Mouse (Mus musculus): ENCODE data around the gene D1Ertd622e. TPM values are rescaled to one million over a fixed set of nuclear protein-coding genes. Genes with fewer than 3 reads are reported as not detected.

Gene D1Ertd622e
- polyA plus RNA-seq, 2 experiments = 14.1 to 14.7 TPM

DNA sequence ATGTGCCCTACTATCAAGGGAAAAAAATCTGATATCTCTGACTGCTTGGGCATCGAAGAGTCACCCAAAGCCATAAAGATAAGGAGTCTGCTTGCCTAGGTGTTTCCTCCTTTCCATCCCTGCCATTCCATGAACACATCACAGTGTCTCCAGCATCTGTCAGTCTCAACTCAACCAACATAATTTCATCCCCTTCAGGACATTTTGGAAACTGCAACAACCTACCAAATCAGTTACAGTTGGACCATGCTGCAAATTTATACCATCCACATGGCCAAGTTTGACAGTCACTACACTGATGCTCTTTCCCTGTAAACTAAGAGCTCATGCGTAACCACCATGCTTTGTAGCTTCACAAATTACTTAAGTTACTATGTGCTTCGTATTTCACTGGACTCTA, 85.3 kb downstream of the D1Ertd622e start:
- no peak overlapping the region for H3K4me2 ChIP-seq (replicated peaks; ENCODE audit: low read depth, low read length, severe bottlenecking)
- no peak for TF ChIP-seq POLR2A (IDR thresholded peaks at IDR 0.05; ENCODE audit: borderline replicate concordance, extremely low read depth, insufficient read depth, insufficient read length)
- no peaks in the 10 kb centered on the region for H3K4me1 ChIP-seq (ENCODE audit: control insufficient read depth, insufficient read depth, low read length)
- H3K36me3 ChIP-seq (ENCODE audit: control insufficient read depth, insufficient read depth, low read length) = no peaks in the 10 kb centered on the region
- DNase-seq (ENCODE audit: low spot score) (no peak), ATAC-seq (ENCODE audit: low FRiP score, low read depth) (no peak)
- H3K27me3 ChIP-seq (ENCODE audit: control insufficient read depth, insufficient read depth, low read length) = no peaks in the 10 kb centered on the region
- WGBS = 86% methylated on average over 3 of the region's 3 CpGs
- H3K9me3 ChIP-seq (ENCODE audit: control insufficient read depth, low read length) = no peaks in the 10 kb centered on the region
- no peak overlapping the region for H3K4me3 ChIP-seq (replicated peaks; ENCODE audit: low read length)
- no peak overlapping the region for H3K27ac ChIP-seq (replicated peaks; ENCODE audit: low read depth, low read length)
- H3K9ac ChIP-seq (ENCODE audit: low read depth, low read length, severe bottlenecking) = no peak overlapping the region

GRCm38 (mm10) chr1:97570814-97571213, 91.1 kb downstream of the D1Ertd622e start:
- WGBS = 76% methylated on average over 9 of the region's 9 CpGs

GRCm38 (mm10) chr1:97567956-97568355, 93.9 kb downstream of the D1Ertd622e start:
- Histone ChIP-seq H3K36me3 (ENCODE audit: control insufficient read depth, insufficient read depth, low read length) (no peaks in the 10 kb centered on the region), H3K4me2 (replicated peaks; ENCODE audit: low read depth, low read length, severe bottlenecking) (no peak overlapping the region), H3K9me3 (ENCODE audit: control insufficient read depth, low read length) (no peaks in the 10 kb centered on the region), H3K27me3 (ENCODE audit: control insufficient read depth, insufficient read depth, low read length) (no peaks in the 10 kb centered on the region), H3K4me3 (replicated peaks; ENCODE audit: low read length) (no peak overlapping the region), H3K9ac (ENCODE audit: low read depth, low read length, severe bottlenecking) (no peak overlapping the region), H3K27ac (replicated peaks; ENCODE audit: low read depth, low read length) (no peak overlapping the region), H3K4me1 (ENCODE audit: control insufficient read depth, insufficient read depth, low read length) (no peaks in the 10 kb centered on the region)
- 90% methylated on average over 4 of the region's 4 CpGs for WGBS
- DNase-seq (ENCODE audit: low spot score) = no peak
- ATAC-seq (ENCODE audit: low FRiP score, low read depth) = no peak
- TF ChIP-seq POLR2A (IDR thresholded peaks at IDR 0.05; ENCODE audit: borderline replicate concordance, extremely low read depth, insufficient read depth, insufficient read length) = no peak

More at GRCm38 (mm10) chr1:97570814-97571213, 91.1 kb downstream of the D1Ertd622e start:
- no peak overlapping the region for H3K27ac ChIP-seq (replicated peaks; ENCODE audit: low read depth, low read length)
- H3K36me3 ChIP-seq (ENCODE audit: control insufficient read depth, insufficient read depth, low read length) = no peaks in the 10 kb centered on the region
- no peak for TF ChIP-seq POLR2A (IDR thresholded peaks at IDR 0.05; ENCODE audit: borderline replicate concordance, extremely low read depth, insufficient read depth, insufficient read length)
- H3K4me3 ChIP-seq (replicated peaks; ENCODE audit: low read length) = no peak overlapping the region
- ATAC-seq (ENCODE audit: low FRiP score, low read depth) (no peak), DNase-seq (ENCODE audit: low spot score) (no peak)
- no peaks in the 10 kb centered on the region for H3K27me3 ChIP-seq (ENCODE audit: control insufficient read depth, insufficient read depth, low read length)
- no peak overlapping the region for H3K9ac ChIP-seq (ENCODE audit: low read depth, low read length, severe bottlenecking)
- H3K4me1 ChIP-seq (ENCODE audit: control insufficient read depth, insufficient read depth, low read length) = no peaks in the 10 kb centered on the region
- H3K9me3 ChIP-seq (ENCODE audit: control insufficient read depth, low read length) = no peaks in the 10 kb centered on the region
- no peak overlapping the region for H3K4me2 ChIP-seq (replicated peaks; ENCODE audit: low read depth, low read length, severe bottlenecking)

DNA sequence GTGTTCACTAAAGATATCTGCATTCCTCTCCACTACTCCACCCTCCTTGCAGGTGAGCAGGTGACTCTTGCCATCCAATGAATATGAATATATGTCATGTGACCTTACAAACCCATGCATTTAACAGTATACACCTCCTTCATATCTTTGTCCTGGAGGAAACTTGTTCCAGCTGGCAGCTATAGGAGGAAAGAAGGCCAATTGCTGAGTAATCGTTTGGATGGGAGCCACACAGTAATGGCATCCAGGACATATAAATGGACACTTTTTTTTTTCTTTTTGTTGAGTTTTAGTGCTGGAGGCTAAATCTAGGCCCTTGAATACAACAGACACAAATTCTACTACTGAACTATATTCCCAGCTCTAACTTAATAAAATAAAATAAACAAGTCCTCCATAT, 97.2 kb downstream of the D1Ertd622e start:
- Histone ChIP-seq H3K27ac (replicated peaks; ENCODE audit: low read depth, low read length) (no peak overlapping the region), H3K27me3 (ENCODE audit: control insufficient read depth, insufficient read depth, low read length) (no peaks in the 10 kb centered on the region), H3K9me3 (ENCODE audit: control insufficient read depth, low read length) (no peaks in the 10 kb centered on the region), H3K36me3 (ENCODE audit: control insufficient read depth, insufficient read depth, low read length) (no peaks in the 10 kb centered on the region), H3K4me2 (replicated peaks; ENCODE audit: low read depth, low read length, severe bottlenecking) (no peak overlapping the region), H3K9ac (ENCODE audit: low read depth, low read length, severe bottlenecking) (no peak overlapping the region), H3K4me3 (replicated peaks; ENCODE audit: low read length) (no peak overlapping the region), H3K4me1 (ENCODE audit: control insufficient read depth, insufficient read depth, low read length) (no peaks in the 10 kb centered on the region)
- no peak for DNase-seq (ENCODE audit: low spot score)
- ATAC-seq (ENCODE audit: low FRiP score, low read depth) = no peak
- WGBS = 79% methylated on average over 1 of the region's 1 CpGs
- TF ChIP-seq POLR2A (IDR thresholded peaks at IDR 0.05; ENCODE audit: borderline replicate concordance, extremely low read depth, insufficient read depth, insufficient read length) = no peak

DNA sequence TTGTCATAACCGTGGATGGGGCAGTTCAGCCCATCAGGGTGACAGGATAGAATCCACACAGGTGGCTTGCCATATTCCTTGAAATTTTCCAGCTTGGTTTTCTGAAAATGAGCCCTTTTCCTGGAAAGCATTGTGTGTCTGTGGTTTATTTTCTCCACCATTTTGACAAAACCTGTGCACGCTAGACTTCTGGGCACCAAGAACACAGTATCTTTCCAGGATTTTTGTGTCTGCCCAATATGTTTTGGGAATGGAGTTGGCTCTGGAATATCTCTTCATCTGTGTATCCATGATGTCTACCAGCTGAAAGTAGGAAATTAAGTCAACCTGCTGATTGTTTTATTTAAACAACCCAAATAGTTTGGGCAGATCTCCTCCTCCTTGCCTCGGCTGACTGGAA, 99.0 kb downstream of the D1Ertd622e start:
- Histone ChIP-seq H3K36me3 (ENCODE audit: control insufficient read depth, insufficient read depth, low read length) (no peaks in the 10 kb centered on the region), H3K4me3 (replicated peaks; ENCODE audit: low read length) (no peak overlapping the region), H3K4me2 (replicated peaks; ENCODE audit: low read depth, low read length, severe bottlenecking) (no peak overlapping the region), H3K9ac (ENCODE audit: low read depth, low read length, severe bottlenecking) (no peak overlapping the region), H3K27ac (replicated peaks; ENCODE audit: low read depth, low read length) (no peak overlapping the region), H3K4me1 (ENCODE audit: control insufficient read depth, insufficient read depth, low read length) (no peaks in the 10 kb centered on the region), H3K9me3 (ENCODE audit: control insufficient read depth, low read length) (no peaks in the 10 kb centered on the region), H3K27me3 (ENCODE audit: control insufficient read depth, insufficient read depth, low read length) (no peaks in the 10 kb centered on the region)
- DNase-seq (ENCODE audit: low spot score) (no peak), ATAC-seq (ENCODE audit: low FRiP score, low read depth) (no peak)
- no peak for TF ChIP-seq POLR2A (IDR thresholded peaks at IDR 0.05; ENCODE audit: borderline replicate concordance, extremely low read depth, insufficient read depth, insufficient read length)
- WGBS = 87% methylated on average over 3 of the region's 3 CpGs

Other genes starting within 250 kb of the D1Ertd622e start
- 5.7 and 8.6 TPM in 2 replicates for gene Gin1, start 108.1 kb upstream of the D1Ertd622e start, polyA plus RNA-seq (2012; rRNA removed)
- 13.3 and 14.8 TPM in 2 replicates for gene Gin1, start 108.1 kb upstream of the D1Ertd622e start, polyA plus RNA-seq (2014; fragmentation: Nextera tagmentation; extraction: Ambion mirVana)
- 20.9 and 22.3 TPM in 2 replicates for gene Ppip5k2, start 108.3 kb upstream of the D1Ertd622e start, polyA plus RNA-seq (2012; rRNA removed)
- gene Ppip5k2, start 108.3 kb upstream of the D1Ertd622e start, polyA plus RNA-seq (2014; fragmentation: Nextera tagmentation; extraction: Ambion mirVana) = 25.7 and 32.7 TPM in 2 replicates